Mouse (Mus musculus): ENCODE measurements around the gene Cxxc4. TPM values are rescaled to one million over a fixed set of nuclear protein-coding genes. Genes with fewer than 3 reads are reported as not detected.
"Not testable (repeated sequence)": the region's sequence is repeated elsewhere in the genome, so short reads cannot be mapped to it uniquely, and the experiment has no call there.

The Cxxc4 gene
- total RNA-seq (2014; fragmentation: Nextera tagmentation) (not detected in 2 replicates), total RNA-seq (2017) (0.17 and 0.22 TPM in 2 replicates), polyA plus RNA-seq (2012) (not detected in 2 replicates)

- Histone ChIP-seq H3K9me3 (replicated peaks) (peaks cover 26% of the 10 kb centered on the region), H3K36me3 (replicated peaks) (no peaks in the 10 kb centered on the region), H3K27me3 (ENCODE audit: insufficient read depth, low read length) (no peaks in the 10 kb centered on the region), H3K4me3 (ENCODE audit: low read depth, low read length) (no peak within 1 kb of the TSS), H3K4me1 (ENCODE audit: insufficient read depth, low read depth, low read length) (no peaks in the 10 kb centered on the region)
- no peak for DNase-seq (ENCODE audit: low spot score)
- no peak for TF ChIP-seq TAL1 (conservative IDR thresholded peaks at IDR 0.05; ENCODE audit: low read depth, low read length)
- TF ChIP-seq CTCF (IDR thresholded peaks at IDR 0.05; ENCODE audit: low read depth, low read length): no peak
- no peak for TF ChIP-seq GATA2 (IDR thresholded peaks at IDR 0.05; ENCODE audit: borderline replicate concordance, low read depth, low read length)
- TF ChIP-seq GATA1 (IDR thresholded peaks at IDR 0.05; ENCODE audit: borderline replicate concordance, low read length): no peak
- no peak for TF ChIP-seq POLR2AphosphoS5 (IDR thresholded peaks at IDR 0.05; ENCODE audit: insufficient replicate concordance, low read depth, low read length)
- ATAC-seq (ENCODE audit: extremely low read depth, insufficient number of reproducible peaks, low FRiP score, poor library complexity, severe bottlenecking): no peak
Observed at GRCm38 (mm10) chr3:134236414-134237112, at the start of gene Cxxc4. Cxxc4 (plus strand) TSS chr3:134236484.

- H3K4me1 ChIP-seq (ENCODE audit: insufficient read depth, low read depth, low read length): no peaks in the 10 kb centered on the region
- ATAC-seq (ENCODE audit: extremely low read depth, insufficient number of reproducible peaks, low FRiP score, poor library complexity, severe bottlenecking): no peak
- no peak for DNase-seq (ENCODE audit: low spot score)
- no peaks in the 10 kb centered on the region for H3K27me3 ChIP-seq (ENCODE audit: insufficient read depth, low read length)
- TF ChIP-seq GATA2 (IDR thresholded peaks at IDR 0.05; ENCODE audit: borderline replicate concordance, low read depth, low read length) (no peak), TAL1 (conservative IDR thresholded peaks at IDR 0.05; ENCODE audit: low read depth, low read length) (no peak)
- 0 out of 2 replicates have a peak, but pooled peaks cover 4% of the 10 kb centered on the region for H3K9me3 ChIP-seq (replicated peaks)
- H3K4me3 ChIP-seq (ENCODE audit: low read depth, low read length): no peak overlapping the region
- no peaks in the 10 kb centered on the region for H3K36me3 ChIP-seq (replicated peaks)
Observed at GRCm38 (mm10) chr3:134188979-134189946, 47.0 kb upstream of the Cxxc4 start.

DNA sequence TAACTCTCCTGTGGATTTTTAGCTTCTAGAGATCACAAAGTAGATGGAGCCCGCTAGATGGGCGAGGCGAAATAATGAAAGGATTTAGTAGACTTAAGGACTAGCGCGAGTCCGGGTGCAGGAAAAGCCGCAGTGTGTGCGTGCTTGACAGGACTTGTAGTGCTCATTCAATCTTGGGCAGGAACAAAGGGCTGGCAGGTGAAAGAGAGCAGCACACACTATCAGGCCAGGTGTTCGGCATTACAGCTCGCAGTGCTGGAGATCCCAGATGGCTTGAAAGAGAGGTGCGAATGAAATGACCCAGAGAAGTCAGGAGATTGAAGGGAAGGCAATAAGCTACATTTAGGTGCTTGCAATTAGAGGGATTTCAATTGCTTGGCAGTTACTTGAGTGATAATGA lies 46.2 kb upstream of the Cxxc4 start:
- Histone ChIP-seq H3K36me3 (replicated peaks) (no peaks in the 10 kb centered on the region), H3K4me3 (ENCODE audit: low read depth, low read length) (no peak overlapping the region), H3K4me1 (ENCODE audit: insufficient read depth, low read depth, low read length) (no peaks in the 10 kb centered on the region), H3K9me3 (replicated peaks) (0 out of 2 replicates have a peak, but pooled peaks cover 2% of the 10 kb centered on the region), H3K27me3 (ENCODE audit: insufficient read depth, low read length) (no peaks in the 10 kb centered on the region)
- TF ChIP-seq TAL1 (conservative IDR thresholded peaks at IDR 0.05; ENCODE audit: low read depth, low read length): no peak
- no peak for TF ChIP-seq GATA1 (IDR thresholded peaks at IDR 0.05; ENCODE audit: borderline replicate concordance, low read length)
- no peak for TF ChIP-seq CTCF (IDR thresholded peaks at IDR 0.05; ENCODE audit: low read depth, low read length)
- TF ChIP-seq POLR2AphosphoS5 (IDR thresholded peaks at IDR 0.05; ENCODE audit: insufficient replicate concordance, low read depth, low read length): no peak
- no peak for TF ChIP-seq GATA2 (IDR thresholded peaks at IDR 0.05; ENCODE audit: borderline replicate concordance, low read depth, low read length)
- DNase-seq (ENCODE audit: low spot score) (no peak), ATAC-seq (ENCODE audit: extremely low read depth, insufficient number of reproducible peaks, low FRiP score, poor library complexity, severe bottlenecking) (no peak)

GRCm38 (mm10) chr3:134199892-134200291 lies 36.4 kb upstream of the Cxxc4 start:
- no peak for DNase-seq (ENCODE audit: low spot score)
- H3K27me3 ChIP-seq (ENCODE audit: insufficient read depth, low read length): no peaks in the 10 kb centered on the region
- H3K36me3 ChIP-seq (replicated peaks): no peaks in the 10 kb centered on the region
- H3K4me1 ChIP-seq (ENCODE audit: insufficient read depth, low read depth, low read length): no peaks in the 10 kb centered on the region
- no peaks in the 10 kb centered on the region for H3K9me3 ChIP-seq (replicated peaks)
- no peak overlapping the region for H3K4me3 ChIP-seq (ENCODE audit: low read depth, low read length)
- no peak for ATAC-seq (ENCODE audit: extremely low read depth, insufficient number of reproducible peaks, low FRiP score, poor library complexity, severe bottlenecking)
- no peak for TF ChIP-seq POLR2AphosphoS5 (IDR thresholded peaks at IDR 0.05; ENCODE audit: insufficient replicate concordance, low read depth, low read length)
- no peak for TF ChIP-seq TAL1 (conservative IDR thresholded peaks at IDR 0.05; ENCODE audit: low read depth, low read length)
- no peak for TF ChIP-seq GATA1 (IDR thresholded peaks at IDR 0.05; ENCODE audit: borderline replicate concordance, low read length)
- no peak for TF ChIP-seq GATA2 (IDR thresholded peaks at IDR 0.05; ENCODE audit: borderline replicate concordance, low read depth, low read length)
- no peak for TF ChIP-seq CTCF (IDR thresholded peaks at IDR 0.05; ENCODE audit: low read depth, low read length)

DNA sequence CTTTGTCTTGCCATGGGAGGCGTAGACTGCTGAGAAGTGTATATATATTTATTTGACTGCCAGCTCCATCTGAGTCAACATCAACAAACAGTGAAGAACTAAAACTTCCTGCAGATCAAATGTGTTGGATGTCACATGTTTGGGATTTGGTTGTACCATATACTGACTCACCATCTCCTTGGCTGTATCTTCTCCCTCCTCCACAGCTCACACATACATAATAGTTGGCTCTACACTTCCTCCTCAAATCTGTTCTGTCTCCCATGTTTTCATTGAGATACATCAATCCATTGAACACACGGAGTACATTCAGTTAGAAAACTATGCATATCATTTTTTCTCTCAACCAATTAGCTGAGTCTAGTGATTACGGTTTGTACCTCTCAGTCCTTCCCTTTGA lies 29.7 kb upstream of the Cxxc4 start:
- H3K27me3 ChIP-seq (ENCODE audit: insufficient read depth, low read length): no peaks in the 10 kb centered on the region
- no peaks in the 10 kb centered on the region for H3K9me3 ChIP-seq (replicated peaks)
- no peaks in the 10 kb centered on the region for H3K36me3 ChIP-seq (replicated peaks)
- ATAC-seq (ENCODE audit: extremely low read depth, insufficient number of reproducible peaks, low FRiP score, poor library complexity, severe bottlenecking) (no peak), DNase-seq (ENCODE audit: low spot score) (no peak)
- no peak overlapping the region for H3K4me3 ChIP-seq (ENCODE audit: low read depth, low read length)
- no peak for TF ChIP-seq TAL1 (conservative IDR thresholded peaks at IDR 0.05; ENCODE audit: low read depth, low read length)
- no peak for TF ChIP-seq GATA2 (IDR thresholded peaks at IDR 0.05; ENCODE audit: borderline replicate concordance, low read depth, low read length)
- no peaks in the 10 kb centered on the region for H3K4me1 ChIP-seq (ENCODE audit: insufficient read depth, low read depth, low read length)

GRCm38 (mm10) chr3:134210950-134211349 lies 25.3 kb upstream of the Cxxc4 start:
- no peak for TF ChIP-seq GATA1 (IDR thresholded peaks at IDR 0.05; ENCODE audit: borderline replicate concordance, low read length)
- no peak for TF ChIP-seq CTCF (IDR thresholded peaks at IDR 0.05; ENCODE audit: low read depth, low read length)
- no peak for TF ChIP-seq GATA2 (IDR thresholded peaks at IDR 0.05; ENCODE audit: borderline replicate concordance, low read depth, low read length)
- no peak for TF ChIP-seq POLR2AphosphoS5 (IDR thresholded peaks at IDR 0.05; ENCODE audit: insufficient replicate concordance, low read depth, low read length)
- no peak for TF ChIP-seq TAL1 (conservative IDR thresholded peaks at IDR 0.05; ENCODE audit: low read depth, low read length)
- Histone ChIP-seq H3K27me3 (ENCODE audit: insufficient read depth, low read length) (no peaks in the 10 kb centered on the region), H3K9me3 (replicated peaks) (no peaks in the 10 kb centered on the region), H3K4me3 (ENCODE audit: low read depth, low read length) (no peak overlapping the region), H3K36me3 (replicated peaks) (no peaks in the 10 kb centered on the region), H3K4me1 (ENCODE audit: insufficient read depth, low read depth, low read length) (no peaks in the 10 kb centered on the region)
- DNase-seq (ENCODE audit: low spot score): no peak
- ATAC-seq (ENCODE audit: extremely low read depth, insufficient number of reproducible peaks, low FRiP score, poor library complexity, severe bottlenecking): no peak

- ATAC-seq (ENCODE audit: extremely low read depth, insufficient number of reproducible peaks, low FRiP score, poor library complexity, severe bottlenecking); DNase-seq (ENCODE audit: low spot score); H3K4me3 ChIP-seq (ENCODE audit: low read depth, low read length); H3K27me3 ChIP-seq (ENCODE audit: insufficient read depth, low read length); H3K9me3 ChIP-seq (replicated peaks); H3K36me3 ChIP-seq (replicated peaks); H3K4me1 ChIP-seq (ENCODE audit: insufficient read depth, low read depth, low read length): not testable (repeated sequence)
Observed at GRCm38 (mm10) chr3:134219881-134220280, 16.4 kb upstream of the Cxxc4 start.
